Mouse (Mus musculus) telencephalon, adult 2 months (tissue): ENCODE measurements around the gene Bicdl1.
"Not testable (repeated sequence)": the region's sequence is repeated elsewhere in the genome, so short reads cannot be mapped to it uniquely, and the experiment has no call there.

ENCODE experiments used
- DNase-seq: peaks from one replicate; pipeline ENCODE4 v3.0.0-alpha.2; 2011; ENCODE audit warnings: low read depth, low spot score

Bicdl1 gene

DNA sequence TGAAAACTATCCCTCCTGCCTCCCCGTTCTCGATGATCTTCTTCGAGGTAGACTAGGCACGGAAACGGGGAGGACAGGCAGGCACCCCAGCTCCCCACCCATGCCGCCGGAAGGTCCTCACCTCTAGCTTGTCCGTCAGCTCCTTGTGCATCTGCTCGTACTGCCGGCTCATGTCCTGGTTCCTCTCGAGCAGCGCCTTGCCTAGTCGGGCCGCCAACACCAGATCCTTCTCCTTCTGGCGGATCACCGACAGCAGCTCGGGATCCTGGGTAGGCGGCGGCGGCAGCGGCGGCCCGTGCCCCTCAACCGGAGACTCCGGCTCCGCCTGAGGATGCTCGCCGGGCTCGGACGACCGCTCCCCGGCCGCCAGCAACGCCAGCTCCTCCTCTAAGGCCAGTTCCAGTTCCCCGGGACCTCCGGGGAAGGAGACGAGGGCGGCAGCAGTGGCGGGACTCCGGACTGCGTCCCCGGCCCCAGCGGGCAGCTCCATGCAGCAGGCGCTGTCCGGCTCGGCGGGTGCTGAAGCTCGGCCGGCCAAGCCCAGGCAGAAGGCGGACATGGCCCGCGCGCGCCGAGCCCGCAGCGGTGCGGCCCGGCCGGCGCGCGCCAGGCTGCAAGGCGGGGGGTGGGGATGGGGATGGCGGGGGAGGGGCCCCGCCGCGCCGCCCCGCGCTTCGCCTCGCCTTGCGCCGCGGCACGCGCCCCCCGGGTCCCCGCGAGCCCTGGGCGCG, at the start of gene Bicdl1:
Bicdl1 (minus strand) TSS at position 621 of the 731 bp plus-strand sequence.
- DNase-seq: no peak

GRCm38 (mm10) chr5:115776911-115777310, 45.5 kb upstream of the Bicdl1 start:
- DNase-seq: no peak

DNA sequence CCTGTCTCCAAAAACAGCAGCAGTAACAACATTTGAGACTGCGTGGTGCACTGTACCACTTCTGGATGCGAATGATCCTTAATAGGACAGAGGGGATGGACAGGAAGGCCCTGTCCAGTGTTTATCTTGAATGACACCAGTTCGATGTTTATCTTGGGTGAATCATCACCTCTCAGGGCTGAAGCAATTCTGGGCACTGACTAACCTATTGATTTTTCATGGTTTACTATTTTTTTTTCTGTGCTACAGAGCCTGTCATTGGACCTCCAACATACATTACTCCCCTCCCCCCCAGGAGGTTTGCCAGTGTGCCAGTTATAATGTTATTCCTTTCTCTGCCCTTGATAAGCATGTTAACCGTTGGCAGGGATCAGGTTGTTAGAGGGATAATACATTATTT, 43.9 kb upstream of the Bicdl1 start:
- no peak for DNase-seq

DNA sequence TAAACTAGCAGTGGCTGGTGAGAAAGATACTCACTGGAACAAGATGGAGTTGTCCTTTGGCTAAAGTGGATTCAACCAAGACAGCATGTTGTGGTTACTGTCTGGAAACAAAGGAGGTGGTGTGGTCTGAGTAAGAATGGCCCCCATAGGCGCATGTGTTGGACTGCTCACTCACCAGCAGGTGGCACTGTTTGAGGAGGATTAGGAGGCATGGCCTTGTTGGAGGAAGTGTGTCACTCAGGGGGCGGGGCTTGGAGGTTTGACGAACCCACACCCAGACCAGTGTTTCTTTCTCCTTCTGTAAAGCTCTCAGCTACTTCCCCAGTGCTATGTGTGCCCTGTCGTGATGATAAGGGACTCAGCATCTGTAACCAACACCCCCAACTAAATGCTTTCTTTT, 38.6 kb upstream of the Bicdl1 start:
- no peak for DNase-seq

GRCm38 (mm10) chr5:115769116-115769515, 37.7 kb upstream of the Bicdl1 start:
- no peak for DNase-seq

DNA sequence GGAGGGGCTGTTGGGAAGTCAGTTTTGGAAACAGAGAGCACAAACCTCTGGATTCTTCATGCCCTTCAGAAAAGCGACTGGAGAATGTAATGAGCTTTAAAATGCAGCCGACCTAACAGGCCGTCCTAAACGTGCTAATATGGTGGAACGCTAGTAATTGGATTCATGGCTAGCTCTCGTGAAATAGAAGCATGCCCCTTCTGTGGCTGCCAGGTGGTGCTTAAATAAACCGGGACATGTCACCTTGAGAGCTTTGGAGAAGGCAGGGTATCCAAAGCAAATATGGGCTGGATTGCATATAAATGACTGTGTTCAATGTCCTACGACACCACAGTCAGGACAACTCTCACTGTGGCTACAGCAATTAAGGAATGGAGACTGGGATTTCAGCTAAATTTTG, 35.4 kb upstream of the Bicdl1 start:
- no peak for DNase-seq

GRCm38 (mm10) chr5:115763981-115764380, 32.6 kb upstream of the Bicdl1 start:
- DNase-seq: no peak

- DNase-seq: no peak
Measured at GRCm38 (mm10) chr5:115760903-115761302, 29.5 kb upstream of the Bicdl1 start.

GRCm38 (mm10) chr5:115758431-115759180, 27.2 kb upstream of the Bicdl1 start:
- no peak for DNase-seq

GRCm38 (mm10) chr5:115757516-115757915, 26.1 kb upstream of the Bicdl1 start:
- no peak for DNase-seq

DNA sequence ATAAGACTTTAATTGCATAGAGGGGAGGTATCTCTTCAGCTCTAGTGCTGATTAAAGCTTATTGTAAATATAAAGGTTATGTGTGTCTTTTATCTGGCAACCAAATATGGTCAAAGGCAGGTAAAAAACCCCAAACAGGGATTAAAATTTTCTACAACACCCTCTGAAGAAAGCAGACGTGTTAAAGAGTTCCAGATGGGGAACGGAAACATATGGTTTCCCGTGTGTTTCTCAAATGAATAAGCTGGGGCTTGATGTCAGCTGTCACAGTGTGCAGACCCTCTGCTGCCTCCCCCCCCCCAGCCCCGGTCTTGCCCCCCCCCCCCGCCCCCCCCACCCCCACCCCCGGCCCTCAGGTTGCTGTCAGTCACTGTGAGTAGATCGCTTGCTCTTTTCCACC, 24.1 kb upstream of the Bicdl1 start:
- no peak for DNase-seq

- no peak for DNase-seq
Measured at GRCm38 (mm10) chr5:115754831-115755230, 23.4 kb upstream of the Bicdl1 start.

- DNase-seq: no peak
Measured at GRCm38 (mm10) chr5:115752883-115753282, 21.5 kb upstream of the Bicdl1 start.

- DNase-seq: not testable (repeated sequence)
Measured at GRCm38 (mm10) chr5:115751916-115752315, 20.5 kb upstream of the Bicdl1 start.

DNA sequence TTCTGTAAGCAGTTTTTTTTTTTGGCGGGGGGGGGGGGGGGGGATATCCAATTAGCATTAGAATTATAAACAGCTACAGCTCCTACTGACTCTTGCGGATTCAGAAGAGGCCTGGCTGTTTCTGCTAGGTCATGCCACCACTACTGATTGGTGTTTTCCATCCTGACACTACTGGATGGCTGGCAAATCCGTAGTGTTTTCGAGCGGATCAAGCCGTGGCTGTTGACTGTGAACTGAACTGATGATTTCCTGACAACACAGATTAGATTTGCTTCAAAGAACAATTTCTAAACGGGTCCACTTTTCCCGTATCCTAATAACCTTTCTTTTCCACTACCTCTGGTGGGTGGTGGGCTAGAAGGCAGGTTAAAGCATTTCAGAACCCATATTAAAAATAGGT, 16.9 kb upstream of the Bicdl1 start:
- DNase-seq: no peak

GRCm38 (mm10) chr5:115745319-115745718, 13.9 kb upstream of the Bicdl1 start:
- no peak for DNase-seq

DNA sequence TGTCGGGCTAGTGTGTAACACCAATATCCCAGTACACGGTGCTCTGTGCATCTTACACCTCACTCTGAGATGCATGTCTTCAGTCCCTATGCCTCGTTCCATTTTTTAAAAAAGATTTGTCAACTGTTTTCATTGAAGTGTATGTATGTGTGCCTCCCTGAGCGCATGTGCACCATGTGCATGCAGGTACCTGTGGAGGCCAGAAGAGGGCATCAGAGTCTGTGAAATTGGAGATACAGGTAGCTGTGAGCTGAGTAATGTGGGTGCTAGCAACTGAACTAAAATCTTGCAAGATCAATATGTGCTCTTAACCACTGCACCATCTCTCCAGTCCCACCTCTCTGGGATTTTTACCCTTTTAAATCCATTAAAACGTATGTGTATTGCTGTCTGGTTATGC, 6.6 kb upstream of the Bicdl1 start:
- no peak for DNase-seq

DNA sequence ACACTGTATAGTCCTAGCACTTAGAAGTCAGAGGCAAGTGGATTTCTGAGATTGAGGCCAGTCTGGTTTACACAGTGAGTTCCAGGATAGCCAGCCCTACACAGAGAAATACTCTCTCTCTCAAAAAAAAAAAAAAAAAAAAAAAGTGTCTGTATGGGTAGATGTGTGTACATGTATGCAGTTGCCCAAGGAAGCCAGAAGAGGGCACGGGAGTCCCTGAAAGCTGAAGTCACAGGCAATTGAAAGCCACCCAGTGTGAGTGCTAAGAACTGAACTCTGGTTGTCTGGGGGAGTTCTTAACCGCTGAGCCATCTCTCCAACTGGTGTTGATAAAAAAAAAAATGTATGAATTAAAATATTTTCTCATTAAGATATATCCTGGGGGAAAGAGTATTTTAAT, 3.1 kb upstream of the Bicdl1 start:
- no peak for DNase-seq

GRCm38 (mm10) chr5:115732849-115733216, 1.4 kb upstream of the Bicdl1 start:
- peak; percentile 90 for DNase-seq

- DNase-seq: peak; percentile 92
Measured at GRCm38 (mm10) chr5:115732176-115732848, 891 bp upstream of the Bicdl1 start.

DNA sequence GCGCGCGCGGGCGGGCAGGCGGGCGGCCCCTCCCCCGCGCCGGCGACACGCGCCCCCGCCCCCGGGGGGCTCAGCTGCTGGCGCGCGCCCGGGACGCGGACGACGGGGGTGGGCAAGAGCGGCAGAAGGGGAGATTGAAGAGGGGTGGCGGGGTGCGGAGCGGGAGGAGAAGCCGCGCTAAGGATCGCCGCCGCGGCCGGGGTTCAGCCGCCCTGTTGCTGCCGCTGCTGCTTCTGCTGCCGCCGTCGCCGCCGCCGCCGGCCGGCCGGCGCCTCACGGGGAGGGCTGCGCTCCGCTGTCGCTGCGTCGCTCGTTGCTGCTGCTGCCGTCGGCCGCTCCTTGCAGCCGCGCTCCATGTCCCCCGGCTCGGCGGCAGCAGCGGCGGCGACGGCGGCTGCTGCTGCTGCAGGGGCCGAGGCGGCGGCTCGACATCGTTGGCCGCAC, 333 bp upstream of the Bicdl1 start:
- no peak for DNase-seq

GRCm38 (mm10) chr5:115730314-115730713, 1.1 kb downstream of the Bicdl1 start:
- DNase-seq: no peak

- DNase-seq: no peak
Measured at GRCm38 (mm10) chr5:115726581-115726980, 4.8 kb downstream of the Bicdl1 start.
